Mouse (Mus musculus) ES-E14 (cell line): Measurements from ENCODE around the gene Large2. TPM values are rescaled to one million over a fixed set of nuclear protein-coding genes. Genes with fewer than 3 reads are reported as not detected.
A peak's percentile ranks its signal among the peaks of the same experiment; 100 is the strongest.

Source experiments
- DNase-seq: peaks from one replicate; pipeline ENCODE4 v3.0.0-alpha.2; 2013; ENCODE audit warnings: low read depth, low spot score
- H3K27ac ChIP-seq: 2 replicates; pipeline ENCODE4 v1.5.1; 2012; ENCODE audit warnings: low read depth, mild to moderate bottlenecking, low read length, moderate library complexity, mixed read lengths; ENCODE audit not compliant: poor library complexity, insufficient read depth, severe bottlenecking
- H3K36me3 ChIP-seq: 2 replicates; pipeline ENCODE4 v1.6.1; 2012; ENCODE audit warnings: mild to moderate bottlenecking, low read length, moderate library complexity, mixed read lengths; ENCODE audit not compliant: control insufficient read depth, poor library complexity, insufficient read depth, severe bottlenecking
- H3K4me1 ChIP-seq, 2 experiments: fragments of 150-350 bp in 1 of 2; sonication (generic) in 1 of 2; 2 replicates each; pipeline ENCODE4 v1.6.1; 2012; ENCODE audit warnings: low read length in 2 of 2, mild to moderate bottlenecking in 1 of 2, mixed read lengths in 1 of 2; ENCODE audit not compliant: control insufficient read depth in 2 of 2, insufficient read depth in 2 of 2, poor library complexity in 1 of 2
- H3K4me3 ChIP-seq, 2 experiments: fragments of 150-350 bp in 1 of 2; sonication (generic) in 1 of 2; 2 replicates each; pipeline ENCODE4 v1.5.1; 2012; ENCODE audit warnings: low read length in 2 of 2, low read depth in 1 of 2, mild to moderate bottlenecking in 1 of 2, mixed read lengths in 1 of 2; ENCODE audit not compliant: insufficient read depth in 1 of 2, poor library complexity in 1 of 2, severe bottlenecking in 1 of 2
- H3K9ac ChIP-seq: 2 replicates; pipeline ENCODE4 v1.6.1; 2012; ENCODE audit warnings: low read depth, mild to moderate bottlenecking, low read length, mixed read lengths; ENCODE audit not compliant: poor library complexity, insufficient read depth, severe bottlenecking
- H3K9me3 ChIP-seq: fragments of 150-350 bp; sonication (generic); 2 replicates; pipeline ENCODE4 v1.6.1; 2012; ENCODE audit warnings: low read depth, mild to moderate bottlenecking, low read length; ENCODE audit not compliant: control insufficient read depth, insufficient read depth
- CHD2 ChIP-seq: IDR thresholded peaks from 2 replicates; pipeline ENCODE4 v1.6.1; 2014; ENCODE audit warnings: mild to moderate bottlenecking, low read depth, low read length, inconsistent platforms
- HCFC1 ChIP-seq: IDR thresholded peaks from 2 replicates; pipeline ENCODE4 v1.6.1; 2012; ENCODE audit warnings: low read length, inconsistent platforms, borderline replicate concordance; ENCODE audit not compliant: insufficient read depth
- MAFK ChIP-seq: IDR thresholded peaks from 2 replicates; pipeline ENCODE4 v1.6.1; 2014; ENCODE audit warnings: mild to moderate bottlenecking, low read depth, low read length, inconsistent platforms; ENCODE audit not compliant: insufficient read depth
- ZC3H11A ChIP-seq: IDR thresholded peaks from 2 replicates; pipeline ENCODE4 v1.6.1; 2012; ENCODE audit warnings: low read depth, mild to moderate bottlenecking, inconsistent platforms, low read length, borderline replicate concordance
- ZNF384 ChIP-seq: IDR thresholded peaks from 2 replicates; pipeline ENCODE4 v1.6.1; 2012; ENCODE audit warnings: low read depth, low read length, inconsistent platforms
- in situ Hi-C, 2 experiments: fragments of 600-800 bp; cut with MboI; formaldehyde crosslinking; loops; one replicate each; pipeline ENCODE4 v1.15.1; 2025; ENCODE audit warnings: low sequenced_read_pairs in 2 of 2, inconsistent platforms in 1 of 2; ENCODE audit not compliant: unreplicated experiment in 2 of 2
- total RNA-seq: library from RNA; depleted of rRNA; stranded (reverse); fragments of 300-350 nt; gene quantifications from 2 replicates; pipeline ENCODE4 v1.2.3, GENCODE M21; 2012

The Large2 gene
- total RNA-seq, 1 experiment, result 10.3 TPM

- TF ChIP-seq ZNF384, result no peak
- TF ChIP-seq HCFC1, result no peak
- TF ChIP-seq CHD2, result no peak
- TF ChIP-seq MAFK, result no peak
- no peak for TF ChIP-seq ZC3H11A
Observed at GRCm38 (mm10) chr2:92386821-92387570, 12.3 kb upstream of the Large2 start.

GRCm38 (mm10) chr2:92385113-92386051 lies 10.7 kb upstream of the Large2 start:
- H3K27ac ChIP-seq, result no peak overlapping the region; the same call in 1 of the 2 replicates
- TF ChIP-seq ZNF384 (no peak), HCFC1 (no peak), MAFK (no peak), CHD2 (no peak), ZC3H11A (no peak)
- no peak overlapping the region for H3K9ac ChIP-seq
- H3K4me3 ChIP-seq, result no peak overlapping the region
- peaks cover 25% of the 10 kb centered on the region; the same call in 1 of the 2 replicates for H3K36me3 ChIP-seq
- in situ Hi-C loops, result no loop called here
- H3K4me1 ChIP-seq, result peaks cover 2 to 9% of the 10 kb centered on the region in 2 experiments; a peak in 1 of 4 replicates
- no peak for DNase-seq
- no peaks in the 10 kb centered on the region for H3K9me3 ChIP-seq

More at GRCm38 (mm10) chr2:92386821-92387570, 12.3 kb upstream of the Large2 start:
- Histone ChIP-seq H3K4me1 (peaks cover 2 to 10% of the 10 kb centered on the region in 2 experiments; a peak in 1 of 4 replicates), H3K9me3 (no peaks in the 10 kb centered on the region), H3K27ac (no peak overlapping the region), H3K9ac (0 out of 2 replicates have a peak overlapping the region, but pooled peaks have one; percentile 19), H3K36me3 (peaks cover 25% of the 10 kb centered on the region; the same call in 1 of the 2 replicates), H3K4me3 (no peak overlapping the region)
- no peak for DNase-seq
- in situ Hi-C loops, result no loop called here

GRCm38 (mm10) chr2:92384101-92384500 lies 9.4 kb upstream of the Large2 start:
- TF ChIP-seq ZNF384, result no peak
- TF ChIP-seq CHD2, result no peak
- TF ChIP-seq ZC3H11A, result no peak
- TF ChIP-seq MAFK, result no peak
- no peak for TF ChIP-seq HCFC1
- in situ Hi-C loops, result no loop called here

GRCm38 (mm10) chr2:92382759-92383158 lies 8.1 kb upstream of the Large2 start:
- no peak for TF ChIP-seq ZNF384
- no peak for TF ChIP-seq HCFC1
- no peak for TF ChIP-seq ZC3H11A
- no peak for TF ChIP-seq MAFK
- TF ChIP-seq CHD2, result no peak
- no peak overlapping the region for H3K27ac ChIP-seq
- no peak overlapping the region for H3K9ac ChIP-seq
- H3K9me3 ChIP-seq, result no peaks in the 10 kb centered on the region
- no peak for DNase-seq
- no peak overlapping the region for H3K4me3 ChIP-seq
- H3K4me1 ChIP-seq, result peaks cover 0 to 7% of the 10 kb centered on the region in 2 experiments; a peak in 1 of 4 replicates
- H3K36me3 ChIP-seq, result peaks cover 33% of the 10 kb centered on the region; the same call in 1 of the 2 replicates
- in situ Hi-C loops, result no loop called here

More at GRCm38 (mm10) chr2:92384101-92384500, 9.4 kb upstream of the Large2 start:
- H3K4me3 ChIP-seq, result no peak overlapping the region
- H3K27ac ChIP-seq, result no peak overlapping the region
- no peaks in the 10 kb centered on the region for H3K9me3 ChIP-seq
- peaks cover 27% of the 10 kb centered on the region; the same call in 1 of the 2 replicates for H3K36me3 ChIP-seq
- peaks cover 2 to 7% of the 10 kb centered on the region in 2 experiments; a peak in 1 of 4 replicates for H3K4me1 ChIP-seq
- no peak overlapping the region for H3K9ac ChIP-seq
- DNase-seq, result no peak
